Mouse (Mus musculus) macrophage (primary cell): ENCODE measurements around the gene Fgf12. TPM values are rescaled to one million over a fixed set of nuclear protein-coding genes. Genes with fewer than 3 reads are reported as not detected.

Experiments used
- H3K27ac ChIP-seq: fragments of 350-480 bp; formaldehyde crosslinking; 2 replicates; pipeline ENCODE4 v1.9.0; 2021
- H3K36me3 ChIP-seq: fragments of 350-480 bp; formaldehyde crosslinking; 2 replicates; pipeline ENCODE4 v1.9.0; 2021; ENCODE audit errors: inconsistent target
- H3K4me3 ChIP-seq: fragments of 350-480 bp; formaldehyde crosslinking; 2 replicates; pipeline ENCODE4 v1.9.0; 2021; ENCODE audit errors: inconsistent target
- H3K79me2 ChIP-seq: fragments of 350-480 bp; formaldehyde crosslinking; 2 replicates; pipeline ENCODE4 v1.9.0; 2021; ENCODE audit errors: inconsistent target
- WGBS: methylation state at CpG from one replicate; pipeline ENCODE4 v1.1.7; 2026; ENCODE audit warnings: inconsistent platforms; ENCODE audit not compliant: missing documents; 5-methylcytosine and 5-hydroxymethylcytosine counted together
- polyA plus RNA-seq: library from polyadenylated mRNA; stranded (reverse); fragments of 250-400 nt; gene quantifications from 3 replicates; pipeline ENCODE4 v1.2.4, GENCODE M21; 2018; ENCODE audit warnings: inconsistent platforms

The Fgf12 gene
- polyA plus RNA-seq, 1 experiment from 2014 or later: not detected

DNA sequence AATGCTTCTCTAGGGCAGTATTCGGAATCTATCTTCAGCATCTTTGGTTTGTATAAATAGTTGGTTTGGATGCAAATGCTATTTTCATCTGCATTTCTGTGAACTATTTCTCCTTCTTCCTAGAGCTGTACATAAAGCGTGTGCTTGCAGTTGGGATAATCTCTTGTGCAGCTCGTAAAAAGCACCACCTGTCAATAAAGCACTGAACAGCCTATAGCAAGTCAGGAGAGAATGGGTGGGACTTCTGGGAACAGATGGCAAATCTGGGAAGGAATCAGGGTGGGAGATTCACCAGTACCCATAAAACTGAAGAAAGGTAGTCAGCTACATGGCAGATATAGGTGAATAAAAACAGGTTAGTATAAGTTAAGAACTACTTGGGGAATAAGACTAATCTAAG, 180.7 kb downstream of the Fgf12 start:
- H3K36me3 ChIP-seq: no peaks in the 10 kb centered on the region
- H3K27ac ChIP-seq: no peak overlapping the region
- H3K79me2 ChIP-seq: no peaks in the 10 kb centered on the region
- 88% methylated on average over 3 of the region's 3 CpGs for WGBS
- H3K4me3 ChIP-seq: no peak overlapping the region

DNA sequence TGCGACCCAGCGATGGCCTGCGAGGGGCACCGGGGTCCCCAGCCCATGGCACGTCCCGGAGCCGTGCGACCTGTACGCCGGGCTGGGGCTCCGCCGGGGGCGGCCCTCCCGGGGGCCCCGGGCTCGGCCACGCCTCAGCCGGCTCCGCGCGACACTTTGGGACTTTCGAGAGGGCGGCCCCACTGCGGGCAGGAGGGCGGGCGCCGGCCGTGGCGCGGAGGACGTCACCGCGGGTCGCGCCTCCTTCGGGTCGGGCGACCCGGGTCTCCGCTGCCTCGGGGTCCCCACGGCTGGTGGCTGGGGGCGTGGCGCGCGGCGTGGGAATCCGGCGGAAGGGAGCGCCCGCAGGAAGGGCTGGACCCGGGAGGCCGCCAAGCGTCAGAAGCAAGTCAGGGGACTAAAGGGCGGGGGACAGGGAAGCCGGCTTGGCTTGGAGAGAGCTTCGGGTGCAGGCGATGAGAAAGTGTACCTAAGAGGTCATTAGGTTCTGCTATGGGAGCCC, 188.1 kb downstream of the Fgf12 start:
- H3K27ac ChIP-seq: no peak overlapping the region
- no peak overlapping the region for H3K4me3 ChIP-seq
- no peaks in the 10 kb centered on the region for H3K79me2 ChIP-seq
- 2% methylated on average over 53 of the region's 58 CpGs for WGBS
- no peaks in the 10 kb centered on the region for H3K36me3 ChIP-seq

DNA sequence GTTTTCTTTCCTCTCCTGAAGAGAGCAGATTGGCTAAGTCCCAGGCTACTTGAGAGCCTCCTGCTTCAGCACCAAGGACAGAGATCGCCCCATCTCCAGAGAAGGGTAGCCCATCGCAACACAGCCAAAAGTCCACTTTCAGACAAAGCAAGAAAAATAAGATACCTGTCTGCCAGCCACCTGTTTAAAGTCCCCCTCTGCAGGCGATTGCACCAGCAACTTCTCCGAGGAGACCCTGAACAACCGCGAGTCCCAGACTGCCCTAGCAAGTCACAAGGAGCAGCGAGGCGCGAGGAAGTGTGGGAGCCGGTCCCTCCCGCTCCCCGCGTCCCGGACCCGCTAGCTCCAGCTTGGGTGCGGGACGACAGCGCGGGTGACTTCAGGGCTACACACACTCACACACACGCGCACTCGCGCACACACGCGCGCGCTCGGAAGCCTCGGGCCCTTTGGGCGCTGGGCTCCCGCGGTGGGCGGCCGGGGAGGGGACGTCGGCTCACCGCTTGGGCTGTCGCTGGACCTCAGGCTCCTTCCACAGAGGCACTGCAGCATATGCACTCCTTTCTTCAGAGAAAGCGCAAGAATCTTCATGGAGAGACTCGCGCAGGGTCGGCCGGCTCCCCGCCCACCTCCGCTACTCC, 188.7 kb downstream of the Fgf12 start:
- 4% methylated on average over 41 of the region's 45 CpGs for WGBS
- Histone ChIP-seq H3K36me3 (no peaks in the 10 kb centered on the region), H3K79me2 (no peaks in the 10 kb centered on the region), H3K4me3 (no peak overlapping the region), H3K27ac (no peak overlapping the region)

DNA sequence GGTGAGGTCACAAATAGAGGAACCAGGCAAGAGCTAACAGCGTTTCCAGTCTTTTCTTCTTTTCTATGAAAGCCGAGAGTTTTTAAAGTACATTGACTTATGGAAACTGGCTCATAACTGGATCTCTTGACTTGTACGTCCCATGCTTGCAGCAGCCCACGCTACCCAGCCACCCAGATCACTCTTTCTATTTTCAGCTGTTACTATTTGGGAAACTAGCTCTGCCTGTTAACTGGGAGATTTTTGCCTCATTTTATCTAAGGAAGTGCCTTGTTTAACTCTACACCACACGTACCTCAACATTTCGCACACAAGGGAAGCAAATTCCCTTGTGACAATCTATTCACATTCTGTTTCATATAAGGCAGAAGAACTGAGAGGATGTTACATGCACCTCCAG, 190.0 kb downstream of the Fgf12 start:
- WGBS: 84% methylated on average over 6 of the region's 6 CpGs
- Histone ChIP-seq H3K79me2 (no peaks in the 10 kb centered on the region), H3K27ac (no peak overlapping the region), H3K4me3 (no peak overlapping the region), H3K36me3 (no peaks in the 10 kb centered on the region)

DNA sequence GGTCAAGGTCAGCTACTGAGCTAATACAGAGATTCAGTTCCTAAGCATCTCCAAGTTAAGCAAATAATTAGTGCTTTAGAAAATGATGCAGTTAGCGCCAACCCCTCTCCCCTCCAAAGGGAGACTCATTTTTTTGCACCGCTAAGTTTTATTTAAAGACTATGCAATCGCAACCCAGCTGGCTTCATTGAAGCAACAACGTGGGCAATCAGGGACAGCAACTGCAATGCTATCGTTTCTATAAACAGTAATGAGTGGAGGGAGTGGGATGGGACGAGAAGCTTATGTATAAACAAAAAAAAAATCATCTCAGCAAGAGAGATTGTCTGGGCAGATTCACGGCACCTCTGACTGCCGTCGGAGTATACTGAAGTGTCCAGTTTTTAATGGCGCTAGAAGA, 197.6 kb downstream of the Fgf12 start:
- Histone ChIP-seq H3K27ac (no peak overlapping the region), H3K36me3 (no peaks in the 10 kb centered on the region), H3K79me2 (no peaks in the 10 kb centered on the region), H3K4me3 (no peak overlapping the region)
- 91% methylated on average over 10 of the region's 10 CpGs for WGBS

DNA sequence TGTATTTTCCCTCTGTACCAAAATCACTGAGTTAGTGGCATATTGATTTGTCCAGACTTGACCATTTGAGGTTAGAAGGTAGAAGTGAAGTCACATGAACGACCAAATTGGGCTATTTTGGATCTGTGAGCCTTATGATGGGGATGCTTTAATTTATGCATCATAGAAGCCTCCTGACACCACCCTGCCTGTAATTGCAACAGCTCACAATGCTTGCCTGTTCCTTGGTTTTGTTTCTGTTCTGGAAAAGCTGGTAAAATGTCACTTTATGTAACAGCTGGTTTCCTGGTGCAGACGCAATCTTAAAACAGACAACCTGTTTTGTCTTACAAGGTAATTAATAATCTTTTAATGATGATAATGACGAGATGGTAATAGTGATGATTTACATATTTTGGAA, 213.4 kb downstream of the Fgf12 start:
- no peak overlapping the region for H3K27ac ChIP-seq
- WGBS: 67% methylated on average over 3 of the region's 3 CpGs
- no peaks in the 10 kb centered on the region for H3K36me3 ChIP-seq
- H3K79me2 ChIP-seq: no peaks in the 10 kb centered on the region
- no peak overlapping the region for H3K4me3 ChIP-seq

DNA sequence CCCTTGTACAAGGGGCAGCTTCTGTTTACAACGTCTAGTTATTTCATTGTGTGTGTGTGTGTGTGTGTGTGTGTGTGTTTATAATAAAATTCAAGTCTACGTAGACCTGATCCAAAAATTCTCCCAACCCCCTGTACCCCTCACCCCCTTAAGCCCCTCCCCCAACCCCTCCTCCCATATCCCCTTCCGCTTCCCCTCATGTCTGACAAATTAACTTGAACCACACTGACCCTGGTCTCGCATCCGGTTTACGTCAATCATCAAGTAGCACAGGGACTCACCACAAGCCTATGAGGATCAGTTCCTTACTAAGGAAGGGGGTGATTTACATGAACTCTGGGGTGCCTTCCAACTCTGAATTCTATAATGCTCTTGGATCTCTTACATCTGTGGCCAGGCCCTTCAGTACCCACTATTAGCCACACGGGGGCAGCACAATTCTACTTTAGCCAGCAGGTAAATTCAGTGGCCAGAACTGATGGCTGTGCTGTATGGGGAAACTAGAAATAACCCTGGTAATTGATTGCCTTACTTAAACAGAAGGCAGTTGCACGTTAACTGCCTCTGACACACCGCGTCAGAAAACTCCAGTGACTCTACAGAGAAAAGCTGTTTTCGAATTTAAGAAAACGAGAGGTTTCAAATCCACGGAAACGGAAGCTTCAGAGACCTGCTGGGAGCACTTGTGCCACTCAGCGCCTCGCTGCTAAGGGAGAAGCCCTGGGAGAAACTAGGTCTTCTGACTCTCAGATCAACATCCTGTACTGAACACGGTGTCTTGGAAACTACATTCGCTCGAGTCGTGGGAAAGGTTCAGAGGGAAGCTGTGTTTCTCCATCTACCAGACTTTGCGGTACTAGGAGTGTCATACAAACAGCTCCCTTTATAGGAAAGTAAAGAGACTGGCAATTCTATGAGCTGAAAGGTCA, 235.0 kb downstream of the Fgf12 start:
- Histone ChIP-seq H3K4me3 (no peak overlapping the region), H3K79me2 (no peaks in the 10 kb centered on the region)
- 7% methylated on average over 21 of the region's 21 CpGs for WGBS

DNA sequence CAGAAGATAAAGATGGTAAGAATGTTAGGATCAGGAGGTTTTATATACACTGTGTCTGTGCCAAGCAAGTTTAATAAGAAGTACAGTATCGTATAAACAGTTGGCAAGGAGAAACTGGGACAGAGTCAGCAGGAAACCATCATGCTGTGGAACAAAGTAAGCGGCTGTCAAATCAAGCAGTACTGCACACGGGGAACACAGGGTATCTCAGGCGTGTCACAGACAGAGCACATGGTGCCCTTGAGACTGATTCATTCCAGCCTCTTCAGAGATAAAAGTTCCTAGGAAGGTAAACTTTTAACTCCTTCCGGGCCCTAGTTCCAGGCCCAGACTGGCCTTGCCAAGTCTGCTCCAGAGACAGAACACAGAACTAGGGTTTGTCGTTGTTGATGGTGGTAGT, 240.4 kb downstream of the Fgf12 start:
- H3K36me3 ChIP-seq: no peaks in the 10 kb centered on the region
- H3K4me3 ChIP-seq: no peak overlapping the region
- WGBS: 76% methylated on average over 6 of the region's 6 CpGs
- no peaks in the 10 kb centered on the region for H3K79me2 ChIP-seq
- no peak overlapping the region for H3K27ac ChIP-seq

More for the DNA sequence above, 235.0 kb downstream of the Fgf12 start:
- no peak overlapping the region for H3K27ac ChIP-seq
- no peaks in the 10 kb centered on the region for H3K36me3 ChIP-seq

DNA sequence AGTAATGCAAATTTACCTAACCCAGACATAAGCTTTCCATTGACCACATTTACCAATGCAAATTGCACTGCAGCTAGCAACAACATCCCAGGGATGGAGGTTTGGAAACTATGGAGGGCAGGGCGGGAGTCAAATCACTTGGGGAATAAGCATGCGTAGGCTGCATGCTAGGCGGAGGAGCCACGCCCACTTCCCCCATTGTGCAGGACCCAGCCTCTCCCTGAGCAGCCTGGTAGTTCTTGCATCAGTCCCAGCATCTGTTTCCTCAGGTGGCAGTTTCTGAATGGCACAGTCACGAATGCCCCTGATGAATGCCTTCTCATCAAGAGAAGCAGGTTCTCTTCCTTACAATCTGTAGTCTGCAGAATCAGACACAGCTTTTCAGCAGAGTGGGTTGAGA, 241.5 kb downstream of the Fgf12 start:
- no peak overlapping the region for H3K27ac ChIP-seq
- H3K4me3 ChIP-seq: no peak overlapping the region
- H3K36me3 ChIP-seq: no peaks in the 10 kb centered on the region
- no peaks in the 10 kb centered on the region for H3K79me2 ChIP-seq
- WGBS: 3% methylated on average over 5 of the region's 5 CpGs

DNA sequence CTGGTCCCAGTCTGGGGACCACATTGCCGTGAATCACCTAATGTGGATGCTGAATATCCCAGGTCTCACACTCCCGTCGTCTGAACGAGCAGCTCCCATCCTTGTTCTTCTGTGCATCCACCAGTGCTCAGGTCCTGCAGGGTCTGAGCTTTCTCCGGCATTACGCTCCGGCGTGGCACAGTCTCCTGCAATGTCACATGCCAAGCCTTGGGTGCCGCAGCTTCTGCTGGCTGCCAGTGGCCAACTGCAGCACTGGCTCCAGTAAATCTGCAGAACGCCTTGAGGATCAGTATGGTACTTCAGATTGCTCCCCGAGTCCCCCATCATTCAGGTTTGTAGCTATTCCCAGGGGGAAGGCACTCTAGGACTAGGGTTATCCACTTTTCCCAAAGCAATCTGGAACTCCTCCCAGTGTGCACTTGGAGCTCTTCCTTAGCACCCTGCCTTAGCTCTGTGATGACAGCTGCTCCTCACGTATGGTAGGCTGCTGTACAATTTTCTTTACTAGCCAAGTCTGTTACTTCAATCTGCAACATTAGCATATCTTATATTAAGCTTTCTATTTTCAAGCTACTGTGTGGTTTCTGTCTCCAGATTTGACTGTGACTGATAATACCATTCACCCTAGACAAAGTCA, 254.8 kb downstream of the Fgf12 start:
- H3K79me2 ChIP-seq: no peaks in the 10 kb centered on the region
- WGBS: 83% methylated on average over 12 of the region's 12 CpGs
- no peak overlapping the region for H3K4me3 ChIP-seq
- no peaks in the 10 kb centered on the region for H3K36me3 ChIP-seq
- H3K27ac ChIP-seq: no peak overlapping the region

DNA sequence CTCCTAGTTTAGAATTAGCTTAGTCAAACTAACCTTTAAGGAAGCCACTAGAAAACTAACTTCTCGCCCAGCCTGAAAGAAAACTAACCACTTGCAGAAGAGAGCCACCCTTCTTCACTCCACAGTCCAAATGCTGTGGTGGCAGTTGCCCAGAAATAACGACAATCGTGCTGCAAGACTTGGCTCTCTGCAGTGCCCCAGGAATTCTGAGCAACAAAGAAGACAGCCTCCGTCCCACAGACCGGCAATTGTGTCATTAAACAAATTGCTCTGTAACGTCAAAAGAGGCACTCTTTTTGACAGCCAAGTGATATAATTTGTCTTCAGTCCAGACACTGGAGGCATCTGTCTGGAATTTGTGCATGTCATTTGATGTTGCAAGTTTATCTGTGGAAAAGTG, 261.2 kb downstream of the Fgf12 start:
- no peaks in the 10 kb centered on the region for H3K36me3 ChIP-seq
- no peak overlapping the region for H3K27ac ChIP-seq
- no peaks in the 10 kb centered on the region for H3K79me2 ChIP-seq
- WGBS: 85% methylated on average over 6 of the region's 6 CpGs
- H3K4me3 ChIP-seq: no peak overlapping the region

DNA sequence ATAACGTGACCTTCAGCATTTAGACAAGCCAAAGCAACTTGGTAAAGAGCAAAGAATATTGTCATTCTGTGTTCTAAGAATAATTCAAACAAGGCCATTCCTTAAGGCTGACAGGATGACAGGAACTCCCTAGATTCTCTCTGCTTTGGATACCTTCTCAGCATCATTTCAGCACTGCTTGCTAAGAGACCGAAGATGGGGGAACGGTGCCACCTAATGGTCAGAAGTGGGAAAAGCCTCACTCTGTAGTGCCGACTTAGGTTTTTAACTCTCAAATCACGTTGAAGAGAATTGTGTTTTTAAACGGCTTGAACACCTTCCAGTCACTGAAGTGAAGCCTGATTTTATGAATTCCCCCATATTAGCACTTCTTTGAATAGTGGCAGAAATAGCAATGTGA, 262.4 kb downstream of the Fgf12 start:
- Histone ChIP-seq H3K27ac (no peak overlapping the region), H3K4me3 (no peak overlapping the region), H3K79me2 (no peaks in the 10 kb centered on the region), H3K36me3 (no peaks in the 10 kb centered on the region)
- 19% methylated on average over 6 of the region's 6 CpGs for WGBS

DNA sequence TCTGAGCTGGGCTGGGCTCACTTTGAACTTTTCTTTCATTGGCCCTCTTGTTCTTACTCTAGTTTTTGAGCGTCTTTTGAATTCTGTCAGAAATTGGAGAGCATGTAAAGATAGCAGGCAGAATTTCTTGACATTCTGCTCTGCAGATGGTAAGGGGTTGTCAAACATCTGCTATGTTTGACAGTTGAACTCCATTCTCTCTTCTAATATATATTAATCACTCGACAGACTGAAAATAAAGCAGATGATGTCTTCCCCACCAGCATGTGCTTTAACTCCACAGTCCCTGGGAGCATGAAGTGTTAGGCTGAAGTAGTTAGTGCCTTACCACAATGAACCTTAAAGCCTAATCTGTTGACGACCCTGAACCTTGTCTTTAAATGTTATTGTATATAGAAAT, 267.9 kb downstream of the Fgf12 start:
- no peaks in the 10 kb centered on the region for H3K79me2 ChIP-seq
- H3K36me3 ChIP-seq: no peaks in the 10 kb centered on the region
- WGBS: 91% methylated on average over 3 of the region's 3 CpGs
- no peak overlapping the region for H3K27ac ChIP-seq
- no peak overlapping the region for H3K4me3 ChIP-seq

DNA sequence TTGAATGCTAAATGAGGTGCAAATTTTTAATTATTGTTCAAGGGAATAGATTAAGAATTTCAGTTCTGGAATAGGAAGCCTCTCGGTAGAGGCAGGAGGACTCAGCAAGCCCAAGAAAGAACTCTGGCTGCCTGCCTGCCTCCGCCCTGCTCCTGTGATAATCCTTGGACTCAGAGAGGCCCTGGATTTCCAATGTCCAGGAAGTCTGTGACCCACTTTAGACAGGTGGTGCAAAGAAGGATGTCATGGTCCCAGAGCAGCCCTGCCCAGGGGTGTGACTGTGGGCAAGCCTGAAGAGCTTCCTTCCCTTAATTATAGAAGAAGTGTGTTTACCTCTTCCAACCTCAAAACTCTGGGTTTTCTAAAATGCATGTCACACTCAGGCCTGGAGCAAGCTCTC, 273.8 kb downstream of the Fgf12 start:
- Histone ChIP-seq H3K4me3 (no peak overlapping the region), H3K36me3 (no peaks in the 10 kb centered on the region), H3K27ac (no peak overlapping the region), H3K79me2 (no peaks in the 10 kb centered on the region)
- 85% methylated on average over 2 of the region's 2 CpGs for WGBS

DNA sequence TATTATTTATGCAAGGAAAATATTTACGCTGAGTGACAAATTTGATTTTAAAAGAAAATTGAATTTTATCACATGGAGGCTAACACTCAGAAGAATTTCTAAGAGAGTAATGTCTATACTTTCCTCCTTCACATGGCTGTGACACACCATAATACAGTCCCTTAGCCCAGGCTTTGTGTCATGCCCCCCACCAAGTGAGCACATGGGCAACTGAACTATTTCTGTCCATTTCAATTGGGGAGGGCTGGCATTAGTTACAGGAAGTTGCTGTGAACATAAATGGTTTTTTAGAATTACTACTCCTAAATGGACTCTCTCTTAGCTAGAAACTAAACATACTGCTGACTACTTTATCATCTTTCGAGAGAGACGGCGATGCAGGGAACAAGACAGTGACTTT, 276.2 kb downstream of the Fgf12 start:
- H3K27ac ChIP-seq: no peak overlapping the region
- WGBS: 96% methylated on average over 4 of the region's 4 CpGs
- H3K4me3 ChIP-seq: no peak overlapping the region
- no peaks in the 10 kb centered on the region for H3K36me3 ChIP-seq
- H3K79me2 ChIP-seq: no peaks in the 10 kb centered on the region
